Mouse (Mus musculus): ENCODE measurements around the gene Clec4g. TPM values are rescaled to one million over a fixed set of nuclear protein-coding genes. Genes with fewer than 3 reads are reported as not detected.

Gene Clec4g
- polyA plus RNA-seq, 1 experiment from 2014 or later = 1.8 TPM

- Histone ChIP-seq H3K4me3 (no peak overlapping the region), H3K9me3 (replicated peaks) (no peaks in the 10 kb centered on the region), H3K27ac (no peak overlapping the region), H3K4me2 (no peak overlapping the region), H3K9ac (no peak overlapping the region), H3K27me3 (replicated peaks) (no peaks in the 10 kb centered on the region), H3K4me1 (peaks cover 15% of the 10 kb centered on the region; the same call in 1 of the 2 replicates), H3K36me3 (no peaks in the 10 kb centered on the region)
- no peak for ATAC-seq
- WGBS (ENCODE audit: insufficient replicate concordance) = 57% methylated on average over 7 of the region's 7 CpGs
Measured at GRCm38 (mm10) chr8:3707611-3708010, 12.8 kb downstream of the Clec4g start.

DNA sequence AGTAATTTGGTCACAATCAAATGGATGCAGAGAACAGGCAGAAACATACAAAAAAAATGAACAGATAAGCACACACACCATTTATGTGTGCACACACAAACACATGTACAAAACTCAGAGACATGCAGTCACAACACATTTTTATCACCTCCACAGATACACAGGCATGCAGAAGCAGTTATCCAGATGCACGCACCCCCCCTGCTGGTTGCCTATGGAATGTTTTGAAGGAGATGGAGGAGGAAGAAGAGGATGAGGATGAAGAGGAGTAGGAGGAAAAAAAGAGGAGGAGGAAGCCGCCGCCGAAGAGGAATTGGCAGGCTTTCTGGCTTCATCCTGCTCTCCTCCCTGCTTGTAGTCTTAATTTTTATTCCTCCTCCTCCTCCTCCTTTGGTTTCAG, 14.7 kb downstream of the Clec4g start:
- no peak overlapping the region for H3K27ac ChIP-seq
- no peaks in the 10 kb centered on the region for H3K9me3 ChIP-seq (replicated peaks)
- H3K9ac ChIP-seq = no peak overlapping the region
- ATAC-seq = no peak
- H3K36me3 ChIP-seq = no peaks in the 10 kb centered on the region
- no peaks in the 10 kb centered on the region for H3K27me3 ChIP-seq (replicated peaks)
- H3K4me1 ChIP-seq = peaks cover 13% of the 10 kb centered on the region; the same call in 1 of the 2 replicates
- WGBS (ENCODE audit: insufficient replicate concordance) = 43% methylated on average over 4 of the region's 4 CpGs
- no peak overlapping the region for H3K4me2 ChIP-seq
- H3K4me3 ChIP-seq = no peak overlapping the region

DNA sequence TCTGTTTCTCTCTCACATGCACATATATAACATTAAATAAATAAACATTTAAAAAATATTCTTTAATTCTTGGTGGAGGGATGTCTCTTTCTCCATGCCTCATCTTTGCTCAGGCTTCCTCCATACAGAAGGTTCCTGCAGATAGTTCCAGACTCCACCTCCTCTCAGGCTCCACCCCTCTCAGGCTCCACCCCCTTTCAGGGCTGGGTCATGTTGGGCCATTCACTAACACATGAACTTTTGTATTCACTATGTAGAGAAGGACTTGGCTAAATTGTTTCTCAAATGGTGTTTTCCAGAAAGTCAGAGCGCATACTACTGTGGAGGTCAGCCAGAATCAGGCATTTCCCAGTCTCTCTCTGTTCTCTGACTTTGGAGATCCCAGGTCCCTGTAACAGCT, 19.0 kb downstream of the Clec4g start:
- Histone ChIP-seq H3K4me1 (peaks cover 5% of the 10 kb centered on the region; the same call in 1 of the 2 replicates), H3K27ac (no peak overlapping the region), H3K4me3 (no peak overlapping the region), H3K9ac (no peak overlapping the region), H3K4me2 (no peak overlapping the region), H3K9me3 (replicated peaks) (no peaks in the 10 kb centered on the region), H3K27me3 (replicated peaks) (no peaks in the 10 kb centered on the region), H3K36me3 (no peaks in the 10 kb centered on the region)
- WGBS (ENCODE audit: insufficient replicate concordance) = 86% methylated on average over 1 of the region's 1 CpGs
- peak; percentile 57; the same call in 1 of the 2 replicates for ATAC-seq

DNA sequence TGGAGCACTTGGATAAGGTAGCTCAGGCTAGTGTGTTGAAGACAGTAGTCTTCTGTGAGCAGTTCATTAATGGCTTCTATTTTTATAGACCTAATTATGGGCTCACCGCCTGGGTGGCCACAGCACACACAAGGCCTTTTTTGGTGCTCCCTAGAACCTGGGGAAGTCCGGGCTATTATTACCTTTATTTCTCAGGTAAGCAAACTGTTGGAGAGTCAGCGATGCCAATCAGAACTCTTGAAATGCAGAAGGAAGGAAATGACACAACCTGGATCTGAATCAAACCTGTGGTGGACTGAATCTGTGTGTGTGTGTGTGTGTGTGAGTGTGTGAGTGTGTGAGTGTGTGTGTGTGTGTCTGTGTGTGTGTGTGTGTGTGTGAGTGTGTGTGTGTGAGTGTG, 26.3 kb downstream of the Clec4g start, which contains the start of gene Fcer2a:
Gene Fcer2a (minus strand): TSS at position 55 of the 400 bp plus-strand sequence.
- ATAC-seq = no peak
- H3K9ac ChIP-seq = no peak within 1 kb of the TSS
- no peak within 1 kb of the TSS for H3K4me3 ChIP-seq
- no peaks in the 10 kb centered on the region for H3K4me1 ChIP-seq
- no peaks in the 10 kb centered on the region for H3K9me3 ChIP-seq (replicated peaks)
- H3K4me2 ChIP-seq = no peak within 1 kb of the TSS
- no peaks in the 10 kb centered on the region for H3K36me3 ChIP-seq
- WGBS (ENCODE audit: insufficient replicate concordance) = 66% methylated on average over 3 of the region's 3 CpGs
- H3K27me3 ChIP-seq (replicated peaks) = 0 out of 2 replicates have a peak, but pooled peaks cover 12% of the 10 kb centered on the region
- no peak within 1 kb of the TSS for H3K27ac ChIP-seq

DNA sequence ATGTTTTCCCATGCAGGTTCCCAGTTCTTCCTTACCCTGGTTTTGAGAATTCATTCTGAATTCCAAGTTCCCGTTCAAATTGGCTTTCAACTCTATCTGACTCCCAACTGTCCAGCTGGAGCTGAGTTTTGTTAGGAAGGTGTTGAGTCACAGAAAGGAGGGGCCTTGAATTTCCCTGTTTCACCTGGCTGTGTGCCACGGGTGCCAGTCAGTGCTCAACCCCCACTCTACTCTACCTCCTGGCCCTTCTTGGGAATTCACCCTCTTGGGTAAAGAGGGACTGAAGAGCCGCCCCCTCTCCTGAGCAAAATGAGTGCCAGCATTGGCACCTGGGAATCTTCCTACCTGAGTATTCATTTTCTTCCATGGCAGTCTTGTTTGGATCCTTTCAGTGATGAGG, 29.7 kb downstream of the Clec4g start:
- Histone ChIP-seq H3K36me3 (no peaks in the 10 kb centered on the region), H3K27ac (no peak overlapping the region), H3K9ac (no peak overlapping the region), H3K4me2 (no peak overlapping the region), H3K4me1 (no peaks in the 10 kb centered on the region), H3K9me3 (replicated peaks) (no peaks in the 10 kb centered on the region), H3K27me3 (replicated peaks) (0 out of 2 replicates have a peak, but pooled peaks cover 12% of the 10 kb centered on the region), H3K4me3 (no peak overlapping the region)
- WGBS (ENCODE audit: insufficient replicate concordance) = 44% methylated on average over 3 of the region's 3 CpGs
- ATAC-seq = no peak

- H3K9ac ChIP-seq = no peak overlapping the region
Measured at GRCm38 (mm10) chr8:3687537-3687936, 32.9 kb downstream of the Clec4g start.

DNA sequence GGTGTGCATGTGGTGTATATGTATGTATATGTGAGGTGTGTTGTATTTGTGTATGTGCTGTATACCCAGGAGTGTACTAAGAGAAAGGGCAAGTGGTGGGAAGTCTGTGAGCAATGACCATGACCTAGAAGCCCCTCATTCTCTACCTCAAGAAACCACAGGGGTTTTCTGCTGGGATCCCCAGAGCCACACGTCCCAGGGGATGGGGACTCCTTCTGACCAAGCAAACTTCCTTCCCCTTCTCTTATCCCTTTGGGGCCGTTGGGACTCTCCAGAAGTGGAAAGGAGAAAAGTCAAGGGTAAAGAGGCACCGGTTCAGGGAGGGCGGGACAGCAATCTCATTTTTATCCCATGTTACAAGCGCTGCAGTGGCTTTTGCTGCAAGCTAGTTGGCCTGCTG, 35.0 kb downstream of the Clec4g start:
- no peak overlapping the region for H3K4me2 ChIP-seq
- no peaks in the 10 kb centered on the region for H3K9me3 ChIP-seq (replicated peaks)
- H3K9ac ChIP-seq = no peak overlapping the region
- H3K27ac ChIP-seq = no peak overlapping the region
- WGBS (ENCODE audit: insufficient replicate concordance) = 50% methylated on average over 5 of the region's 5 CpGs
- H3K4me3 ChIP-seq = no peak overlapping the region
- no peaks in the 10 kb centered on the region for H3K4me1 ChIP-seq
- ATAC-seq = no peak
- peaks cover 15% of the 10 kb centered on the region for H3K36me3 ChIP-seq
- H3K27me3 ChIP-seq (replicated peaks) = 0 out of 2 replicates have a peak, but pooled peaks cover 7% of the 10 kb centered on the region

More at GRCm38 (mm10) chr8:3687537-3687936, 32.9 kb downstream of the Clec4g start:
- H3K4me2 ChIP-seq = no peak overlapping the region
- H3K4me1 ChIP-seq = no peaks in the 10 kb centered on the region
- H3K36me3 ChIP-seq = no peaks in the 10 kb centered on the region
- no peaks in the 10 kb centered on the region for H3K9me3 ChIP-seq (replicated peaks)
- H3K27ac ChIP-seq = no peak overlapping the region
- no peak for ATAC-seq
- H3K4me3 ChIP-seq = no peak overlapping the region
- 51% methylated on average over 6 of the region's 6 CpGs for WGBS (ENCODE audit: insufficient replicate concordance)
- H3K27me3 ChIP-seq (replicated peaks) = 0 out of 2 replicates have a peak, but pooled peaks cover 12% of the 10 kb centered on the region

DNA sequence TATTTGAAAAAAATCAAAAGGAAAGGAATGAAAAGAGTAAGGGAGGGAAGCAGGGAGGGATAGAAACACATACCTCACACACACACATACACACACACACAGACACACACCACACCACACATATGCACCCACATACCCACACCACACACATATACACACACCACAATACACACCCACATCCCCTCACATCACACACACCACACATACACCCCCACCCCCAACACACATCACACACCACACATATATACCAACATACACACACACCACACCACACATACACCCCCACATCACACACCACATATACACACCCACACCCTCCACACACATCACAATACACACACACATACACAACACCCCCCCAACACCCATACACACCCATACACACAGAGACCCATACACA, 35.9 kb downstream of the Clec4g start:
- H3K36me3 ChIP-seq = peaks cover 24% of the 10 kb centered on the region
- H3K9ac ChIP-seq = no peak overlapping the region
- H3K27me3 ChIP-seq (replicated peaks) = no peaks in the 10 kb centered on the region
- H3K4me3 ChIP-seq = no peak overlapping the region
- no peaks in the 10 kb centered on the region for H3K4me1 ChIP-seq
- H3K4me2 ChIP-seq = no peak overlapping the region
- no peaks in the 10 kb centered on the region for H3K9me3 ChIP-seq (replicated peaks)
- no peak overlapping the region for H3K27ac ChIP-seq
- no peak; the same call in 1 of the 2 replicates for ATAC-seq

DNA sequence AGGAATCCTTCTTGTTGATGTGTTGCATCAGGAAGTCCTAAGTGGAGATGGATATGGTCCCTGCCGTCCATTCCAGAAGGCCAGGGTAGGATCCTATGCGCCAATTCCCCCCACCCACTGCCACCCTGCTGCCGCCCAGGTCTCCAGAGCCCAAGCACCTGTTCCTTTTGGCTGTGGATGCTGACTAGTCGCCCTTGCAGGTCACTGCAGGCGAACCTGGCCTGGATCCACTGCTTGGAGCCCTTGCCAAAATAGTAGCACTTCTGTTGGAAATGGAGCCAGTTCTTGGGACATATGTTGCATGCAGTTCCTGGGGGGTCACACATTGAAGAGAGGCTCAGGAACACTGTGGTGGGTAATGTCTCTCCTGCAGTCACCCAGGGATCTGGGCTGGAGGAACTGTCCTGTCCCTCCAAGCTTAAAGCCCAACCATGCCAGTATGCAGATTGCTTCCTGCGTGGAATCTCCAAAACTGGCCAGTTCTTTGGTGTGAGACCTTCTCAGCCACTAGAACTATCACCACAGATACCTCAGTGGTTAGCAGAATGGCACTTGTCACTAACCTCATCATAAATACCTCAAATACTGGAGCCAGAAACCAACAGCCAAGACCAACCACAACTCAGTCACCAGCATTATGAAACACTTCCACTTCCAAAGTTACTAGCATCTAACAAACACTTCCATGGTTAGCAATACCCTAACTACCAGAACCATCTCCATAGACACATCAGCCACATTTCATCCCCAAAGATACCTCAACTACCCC, 36.9 kb downstream of the Clec4g start:
- H3K27me3 ChIP-seq (replicated peaks) = no peaks in the 10 kb centered on the region
- H3K4me2 ChIP-seq = no peak overlapping the region
- no peak overlapping the region for H3K27ac ChIP-seq
- H3K4me1 ChIP-seq = no peaks in the 10 kb centered on the region
- H3K4me3 ChIP-seq = no peak overlapping the region
- peaks cover 34% of the 10 kb centered on the region for H3K36me3 ChIP-seq
- no peak overlapping the region for H3K9ac ChIP-seq
- H3K9me3 ChIP-seq (replicated peaks) = no peaks in the 10 kb centered on the region
- no peak for ATAC-seq
- 59% methylated on average over 6 of the region's 6 CpGs for WGBS (ENCODE audit: insufficient replicate concordance)

GRCm38 (mm10) chr8:3682435-3682834, 38.0 kb downstream of the Clec4g start:
- Histone ChIP-seq H3K9ac (no peak overlapping the region), H3K9me3 (replicated peaks) (no peaks in the 10 kb centered on the region), H3K4me1 (peaks cover 6% of the 10 kb centered on the region), H3K4me2 (no peak overlapping the region), H3K4me3 (no peak overlapping the region), H3K36me3 (peaks cover 36% of the 10 kb centered on the region), H3K27ac (no peak overlapping the region), H3K27me3 (replicated peaks) (no peaks in the 10 kb centered on the region)
- no peak for ATAC-seq
- WGBS (ENCODE audit: insufficient replicate concordance) = 76% methylated on average over 5 of the region's 5 CpGs

GRCm38 (mm10) chr8:3679656-3680055, 40.8 kb downstream of the Clec4g start:
- ATAC-seq = no peak
- Histone ChIP-seq H3K4me2 (no peak overlapping the region), H3K9ac (no peak overlapping the region), H3K36me3 (peaks cover 36% of the 10 kb centered on the region), H3K9me3 (replicated peaks) (no peaks in the 10 kb centered on the region), H3K27me3 (replicated peaks) (no peaks in the 10 kb centered on the region), H3K27ac (no peak overlapping the region), H3K4me1 (peaks cover 18% of the 10 kb centered on the region), H3K4me3 (no peak overlapping the region)
- WGBS (ENCODE audit: insufficient replicate concordance) = 80% methylated on average over 5 of the region's 5 CpGs

GRCm38 (mm10) chr8:3679236-3679635, 41.2 kb downstream of the Clec4g start:
- H3K9me3 ChIP-seq (replicated peaks) = no peaks in the 10 kb centered on the region
- peaks cover 36% of the 10 kb centered on the region for H3K36me3 ChIP-seq
- no peak overlapping the region for H3K9ac ChIP-seq
- ATAC-seq = no peak
- H3K4me2 ChIP-seq = no peak overlapping the region
- H3K4me1 ChIP-seq = peaks cover 18% of the 10 kb centered on the region
- no peak overlapping the region for H3K4me3 ChIP-seq
- no peaks in the 10 kb centered on the region for H3K27me3 ChIP-seq (replicated peaks)
- WGBS (ENCODE audit: insufficient replicate concordance) = 89% methylated on average over 23 of the region's 23 CpGs
- no peak overlapping the region for H3K27ac ChIP-seq
